Mouse (Mus musculus) left cerebral cortex, postnatal 14 days (tissue): ENCODE results near the gene Mgat1. TPM values are rescaled to one million over a fixed set of nuclear protein-coding genes. Genes with fewer than 3 reads are reported as not detected.

Experiments used
- DNase-seq, 2 experiments: peaks; one replicate each; pipeline ENCODE4 v3.0.0; 2021 to 2022; ENCODE audit warnings: low spot score in 2 of 2, mixed read lengths in 1 of 2
- intact Hi-C: fragments of 180-260 bp; cut with DNase I; formaldehyde crosslinking; loops from one replicate; pipeline ENCODE4 v1.15.1; 2025
- total RNA-seq, 2 experiments: library from RNA; stranded (reverse); gene quantifications; 2 replicates each; pipeline ENCODE4 v1.2.3; 2021

Mgat1 gene
- total RNA-seq, 2 experiments from 2014 or later: 57.8 to 72.4 TPM

GRCm38 (mm10) chr11:49236891-49237290 is 7.1 kb upstream of the Mgat1 start:
- DNase-seq: no peak
- intact Hi-C loops: no loop called here

DNA sequence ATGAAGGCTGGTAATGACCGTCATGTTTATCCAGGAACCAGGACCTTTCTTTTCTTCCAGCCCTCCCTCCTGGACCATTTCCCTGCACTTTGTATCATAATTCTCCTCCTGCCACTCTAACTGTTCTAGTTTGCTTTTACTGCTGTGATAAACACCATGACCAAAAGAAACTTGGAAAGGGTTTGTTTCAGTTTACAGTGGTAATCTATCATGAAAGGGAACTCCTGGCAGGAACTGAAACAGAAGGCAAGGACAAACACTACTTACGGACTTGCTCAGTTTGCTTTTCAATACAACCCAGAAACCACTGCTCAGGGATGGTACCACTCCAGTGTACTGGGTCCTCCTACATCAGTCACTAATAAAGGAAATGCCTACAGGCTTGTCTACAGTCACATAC is 6.5 kb upstream of the Mgat1 start:
- no peak for DNase-seq
- intact Hi-C loops: no loop called here

DNA sequence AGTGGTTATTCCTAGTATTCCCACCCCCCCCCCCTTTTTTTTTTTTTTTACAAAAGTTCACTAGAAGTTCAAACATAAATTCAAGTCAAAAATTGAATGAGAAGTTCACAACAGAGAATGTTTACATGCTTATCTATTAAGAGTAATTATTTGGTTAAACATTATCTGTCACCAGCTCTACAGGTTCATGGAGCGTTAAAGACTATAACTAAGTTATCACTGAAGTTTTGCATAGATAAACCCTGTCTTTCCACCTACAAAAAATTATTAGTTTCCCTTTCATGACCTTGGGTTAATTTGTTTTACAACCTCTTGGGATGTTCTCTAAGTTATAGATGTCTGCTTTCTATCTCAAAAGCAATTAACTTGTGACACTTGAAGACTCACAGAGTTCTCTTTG is 3.7 kb upstream of the Mgat1 start:
- intact Hi-C loops: loop anchor here (10.0 kb wide), 2 partner anchors 386 to 426 kb away; partner anchors contain the start of gene Trim41
- no peak for DNase-seq

- intact Hi-C loops: loop anchor here (10.0 kb wide), 2 partner anchors 386 to 426 kb away; partner anchors contain the start of gene Trim41
- DNase-seq: no peak
These were observed 3.1 kb upstream of the Mgat1 start for GRCm38 (mm10) chr11:49240874-49241273.

DNA sequence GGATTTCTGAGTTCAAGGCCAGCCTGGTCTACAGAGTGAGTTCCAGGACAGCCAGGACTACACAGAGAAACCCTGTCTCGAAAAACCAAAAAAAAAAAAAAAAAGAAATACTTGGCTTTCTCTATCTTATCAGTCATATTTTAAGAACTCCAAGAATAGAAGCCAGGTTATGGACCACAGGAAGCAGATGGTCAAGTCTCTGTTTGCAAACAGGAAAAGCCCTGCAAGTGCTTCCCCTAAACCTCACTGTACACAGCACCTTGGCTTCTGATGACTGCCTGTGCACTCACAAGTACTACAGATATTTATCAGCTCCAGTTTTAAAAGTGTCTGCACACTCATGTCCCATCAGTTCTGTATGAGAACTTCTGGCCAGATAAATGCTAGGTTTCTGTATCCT is 2.5 kb upstream of the Mgat1 start:
- no peak for DNase-seq
- intact Hi-C loops: loop anchor here (10.0 kb wide), 2 partner anchors 387 to 427 kb away; partner anchors contain the start of gene Trim41

GRCm38 (mm10) chr11:49242944-49243626 is 906 bp upstream of the Mgat1 start:
- no peak for DNase-seq
- intact Hi-C loops: loop anchor here (10.0 kb wide), 2 partner anchors 388 to 428 kb away; partner anchors contain the start of gene Trim41

DNA sequence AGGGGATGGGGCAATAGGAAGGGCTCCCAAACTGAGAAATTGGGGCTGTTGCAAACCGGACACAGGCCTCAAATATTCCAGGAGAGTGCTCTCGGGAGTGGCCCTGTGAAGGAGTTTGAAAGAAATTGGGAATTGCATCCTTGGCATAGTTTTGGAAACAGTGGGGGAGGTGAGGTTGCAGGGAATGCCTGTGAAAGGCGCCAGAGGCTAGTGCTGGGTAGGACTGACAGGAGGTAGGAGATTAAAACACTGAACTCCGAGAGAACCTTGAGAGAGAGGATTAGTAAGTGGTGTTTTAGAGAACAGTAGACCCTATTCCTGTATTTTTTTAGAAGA is 572 bp downstream of the Mgat1 start:
- intact Hi-C loops: loop anchor here (10.0 kb wide), 2 partner anchors 390 to 430 kb away; partner anchors contain the start of gene Trim41

DNA sequence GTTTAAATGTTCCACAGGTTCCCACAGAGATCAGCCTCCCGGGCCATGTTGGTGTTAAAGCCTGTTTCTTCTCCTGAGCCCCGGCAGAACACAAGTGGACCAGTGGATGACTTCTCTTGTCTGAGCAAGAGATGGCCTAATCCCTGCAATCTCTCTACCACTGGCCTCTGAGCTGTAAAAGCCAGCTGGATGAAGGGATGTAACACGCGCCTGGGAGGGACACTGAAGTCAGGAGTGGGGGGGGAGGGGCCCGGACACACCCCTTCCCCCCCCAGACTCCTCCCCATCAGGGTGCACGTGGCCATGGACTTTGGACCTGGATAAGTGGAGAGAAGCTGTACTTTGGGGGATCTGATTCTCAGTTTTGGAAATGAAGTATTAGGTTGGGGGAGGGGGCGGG is 1.2 kb downstream of the Mgat1 start:
- intact Hi-C loops: loop anchor here (10.0 kb wide), 2 partner anchors 390 to 430 kb away; partner anchors contain the start of gene Trim41
- DNase-seq: no peak

More for the DNA sequence above, 572 bp downstream of the Mgat1 start:
- DNase-seq: no peak

GRCm38 (mm10) chr11:49245634-49246415 is 1.8 kb downstream of the Mgat1 start:
- DNase-seq: no peak
- intact Hi-C loops: loop anchor here (10.0 kb wide), 2 partner anchors 391 to 431 kb away; partner anchors contain the start of gene Trim41

DNA sequence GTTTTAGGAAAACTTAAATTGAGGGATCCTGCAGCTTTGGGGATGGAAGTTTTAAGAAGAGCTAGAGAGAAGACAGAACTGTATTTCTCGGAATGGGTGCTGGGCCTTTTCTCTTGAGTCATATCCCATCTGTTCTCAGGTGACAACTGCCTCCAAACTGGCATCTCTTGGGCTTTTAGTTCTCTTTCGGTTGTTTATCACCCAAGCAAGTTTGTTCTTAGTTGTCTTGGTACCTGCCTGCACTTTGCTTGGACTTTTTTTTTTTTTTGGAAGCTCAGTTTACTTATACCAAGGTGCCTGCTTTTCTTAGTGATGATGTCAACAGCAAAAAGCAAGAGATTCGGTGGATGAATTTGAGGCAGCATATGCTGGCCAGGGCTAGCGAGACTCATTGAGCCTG is 2.5 kb downstream of the Mgat1 start:
- DNase-seq: no peak
- intact Hi-C loops: loop anchor here (10.0 kb wide), 2 partner anchors 392 to 432 kb away; partner anchors contain the start of gene Trim41

DNA sequence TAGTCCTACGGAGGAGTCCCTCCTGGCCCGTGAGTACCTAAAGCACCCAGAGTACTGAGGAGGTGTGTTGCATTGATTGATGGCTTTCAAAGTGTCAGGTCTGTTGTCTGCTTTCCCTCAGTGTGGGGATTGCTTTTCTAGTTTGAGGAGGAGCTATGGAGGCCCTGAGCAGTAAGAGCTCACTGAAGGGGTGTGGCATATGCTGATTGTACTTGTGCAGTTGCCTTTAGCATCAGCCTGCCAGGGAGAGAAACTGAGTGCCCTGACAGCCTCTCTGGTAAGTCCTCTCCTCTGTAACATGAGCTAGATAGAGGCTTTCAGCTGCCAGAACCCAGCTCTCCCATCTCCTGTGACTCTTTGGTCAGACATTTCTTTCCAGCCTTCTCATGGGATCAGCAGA is 3.3 kb downstream of the Mgat1 start:
- DNase-seq: no peak
- intact Hi-C loops: loop anchor here (10.0 kb wide), 2 partner anchors 392 to 432 kb away; partner anchors contain the start of gene Trim41

DNA sequence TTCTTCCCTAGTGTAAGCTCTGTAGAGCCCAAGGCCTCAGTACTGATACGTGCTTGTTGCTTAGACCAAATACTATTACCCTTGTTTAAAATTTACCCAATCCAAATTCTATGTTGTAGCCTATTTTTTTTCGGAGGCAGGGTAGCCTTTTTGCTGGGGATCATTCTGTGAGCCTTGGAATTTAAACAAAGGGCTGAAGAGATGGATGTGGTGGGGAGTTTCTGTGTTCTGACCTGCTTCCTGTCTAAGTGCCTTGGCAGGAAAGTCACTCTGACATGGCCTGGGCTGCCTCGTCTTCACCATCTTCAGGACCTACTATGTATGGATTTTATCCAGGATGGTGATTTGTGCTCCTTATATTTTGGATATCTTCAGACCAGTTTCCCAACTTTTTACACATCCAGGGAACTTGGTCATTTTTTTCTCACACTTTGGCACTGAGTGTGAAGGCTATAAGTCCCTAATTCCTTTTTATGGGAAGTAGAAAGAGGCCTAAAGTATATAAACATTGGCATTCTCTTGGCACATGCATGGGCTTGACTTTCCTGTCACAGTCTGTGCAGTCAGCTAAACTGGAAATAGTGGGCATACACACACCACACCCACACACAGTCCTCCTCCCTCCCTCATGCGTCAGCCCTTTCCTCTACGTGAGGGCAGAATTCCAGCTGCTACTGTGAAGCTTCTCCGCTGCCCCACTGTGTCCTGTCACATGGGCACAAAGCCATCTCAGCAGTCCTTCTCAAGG is 4.4 kb downstream of the Mgat1 start:
- intact Hi-C loops: loop anchor here (2.0 to 10.0 kb wide), 3 partner anchors 46 to 434 kb away; partner anchors contain the start of genes Trim41 and Zfp62
- peak; percentile 33 to 36 for DNase-seq

DNA sequence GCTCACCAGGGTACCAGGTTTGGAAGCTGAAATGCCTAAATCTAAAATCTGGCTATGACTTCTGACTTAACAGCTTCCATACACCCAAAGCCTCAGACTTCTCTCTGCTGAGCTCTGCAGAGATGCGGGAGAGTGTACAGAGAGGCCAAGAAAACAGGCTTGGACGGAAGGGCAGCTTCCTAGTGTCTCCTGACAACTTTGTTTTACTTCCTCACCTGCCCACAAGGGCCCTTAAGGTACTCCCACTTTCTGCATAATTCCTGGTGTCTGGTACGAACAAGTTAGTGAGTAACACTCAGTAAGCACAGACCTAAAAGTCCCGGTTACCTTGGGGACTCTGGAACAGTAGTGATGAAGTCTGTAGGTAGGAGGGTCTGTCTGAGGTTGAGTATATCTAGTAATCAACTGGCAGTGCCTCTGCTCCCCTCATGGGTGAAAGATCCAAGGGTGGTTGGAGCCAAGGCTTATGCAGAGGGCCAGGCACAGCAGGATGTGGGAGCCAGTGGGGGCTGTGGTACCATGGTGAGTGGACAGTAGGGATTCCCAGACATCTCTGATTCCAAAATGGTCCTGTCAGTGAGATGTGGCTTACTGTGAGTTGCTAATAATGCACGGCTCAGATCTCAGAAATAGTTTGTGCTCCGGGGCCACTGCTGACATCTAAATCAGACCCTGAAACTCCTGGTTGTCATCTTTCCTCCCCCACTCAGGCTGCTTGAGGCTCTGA is 5.1 kb downstream of the Mgat1 start:
- intact Hi-C loops: loop anchor here (2.0 to 10.0 kb wide), 3 partner anchors 46 to 434 kb away; partner anchors contain the start of genes Trim41 and Zfp62
- no peak for DNase-seq

DNA sequence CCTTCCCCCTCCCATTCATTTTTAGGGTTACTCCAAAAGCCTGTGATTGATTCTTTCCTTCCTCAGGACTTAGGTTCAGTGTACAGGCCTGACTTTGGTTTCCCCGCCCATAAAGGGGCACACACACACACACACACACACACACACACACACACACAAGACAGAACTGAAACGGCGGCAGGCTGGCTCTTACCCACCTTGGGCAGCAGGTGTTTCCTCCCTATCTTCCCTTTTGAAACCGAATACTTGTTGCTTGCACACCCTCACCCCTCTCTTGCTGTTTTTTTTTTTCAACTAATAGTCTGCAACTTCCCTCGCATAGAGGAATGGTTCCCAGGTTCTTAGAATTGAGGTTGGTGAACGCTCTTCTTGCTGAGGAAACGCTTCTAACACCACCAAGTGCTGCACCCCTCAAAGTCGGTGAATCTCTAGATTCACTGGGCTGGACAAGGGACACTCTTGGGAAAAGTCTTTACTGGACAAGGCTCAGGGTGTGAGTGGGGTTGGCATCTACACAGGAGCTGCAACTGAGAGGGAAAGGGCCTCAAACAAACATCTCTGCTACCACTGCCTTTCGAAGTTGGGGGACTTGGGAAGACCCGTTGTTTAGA is 5.9 kb downstream of the Mgat1 start:
- DNase-seq: peak in 1 of 2 experiments; percentile 21
- intact Hi-C loops: loop anchor here (2.0 to 10.0 kb wide), 4 partner anchors 47 to 435 kb away; partner anchors contain the start of genes Btnl9, Trim41 and Zfp62

- DNase-seq: peak; percentile 54 to 68
These were observed 6.7 kb downstream of the Mgat1 start for GRCm38 (mm10) chr11:49250422-49251379.

GRCm38 (mm10) chr11:49251380-49251761 is 7.4 kb downstream of the Mgat1 start:
- intact Hi-C loops: loop anchor here (5.0 kb wide), 1 partner anchor 64 kb away; the partner anchor contains the start of gene Btnl9
- no peak for DNase-seq

More at GRCm38 (mm10) chr11:49250422-49251379, 6.7 kb downstream of the Mgat1 start:
- intact Hi-C loops: loop anchor here (5.0 kb wide), 1 partner anchor 63 kb away; the partner anchor contains the start of gene Btnl9

DNA sequence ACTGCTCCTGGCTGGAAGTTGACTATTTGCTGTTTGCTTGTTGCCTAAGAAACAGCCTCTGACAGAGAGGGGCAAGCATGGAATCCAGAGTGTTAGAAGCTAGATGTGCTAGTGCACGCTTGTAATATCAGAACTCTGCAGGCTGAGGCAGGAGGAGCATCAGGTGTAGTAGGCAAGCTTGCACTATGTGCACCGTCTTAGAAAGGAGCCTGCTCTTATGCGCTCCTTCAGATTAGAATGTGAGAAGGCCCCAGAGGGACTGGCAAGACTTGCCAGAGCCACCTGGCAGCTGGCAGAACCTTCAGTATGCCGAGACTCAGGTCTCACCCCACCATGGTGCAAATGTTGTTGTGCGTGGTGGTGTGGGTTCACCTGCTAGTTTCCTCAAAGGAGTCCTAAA is 8.1 kb downstream of the Mgat1 start:
- intact Hi-C loops: loop anchor here (5.0 kb wide), 1 partner anchor 65 kb away; the partner anchor contains the start of gene Btnl9

More for the DNA sequence above, 8.1 kb downstream of the Mgat1 start:
- DNase-seq: no peak
